Mouse (Mus musculus): ENCODE results near the gene Gcnt1. TPM values are rescaled to one million over a fixed set of nuclear protein-coding genes. Genes with fewer than 3 reads are reported as not detected.

Gene Gcnt1
- polyA plus RNA-seq (2015; fragmentation: Nextera tagmentation; extraction: Ambion mirVana): 3.7 and 4.0 TPM in 2 replicates

- Histone ChIP-seq H3K27me3 (ENCODE audit: control insufficient read depth, insufficient read depth, low read depth, low read length) (no peaks in the 10 kb centered on the region), H3K4me1 (replicated peaks; ENCODE audit: control insufficient read depth, insufficient read depth, low read length) (no peaks in the 10 kb centered on the region), H3K9me3 (ENCODE audit: control insufficient read depth, low read length) (no peaks in the 10 kb centered on the region), H3K9ac (ENCODE audit: low read length) (no peak within 1 kb of the TSS), H3K4me3 (ENCODE audit: low read length) (no peak within 1 kb of the TSS), H3K27ac (ENCODE audit: low read length) (no peak within 1 kb of the TSS), H3K36me3 (ENCODE audit: control insufficient read depth, insufficient read depth, low read length) (no peaks in the 10 kb centered on the region), H3K4me2 (ENCODE audit: low read depth, low read length) (no peak within 1 kb of the TSS)
- ATAC-seq (ENCODE audit: low read depth): no peak
- 80% methylated on average over 3 of the region's 3 CpGs for WGBS
These were observed at the start of gene Gcnt1 for GRCm38 (mm10) chr19:17372701-17373100. Gene Gcnt1 (minus strand): TSS chr19:17372844.

GRCm38 (mm10) chr19:17417855-17418254 is 45.2 kb upstream of the Gcnt1 start:
- Histone ChIP-seq H3K9me3 (ENCODE audit: control insufficient read depth, low read length) (no peaks in the 10 kb centered on the region), H3K36me3 (ENCODE audit: control insufficient read depth, insufficient read depth, low read length) (no peaks in the 10 kb centered on the region), H3K27ac (ENCODE audit: low read length) (no peak overlapping the region), H3K27me3 (ENCODE audit: control insufficient read depth, insufficient read depth, low read depth, low read length) (no peaks in the 10 kb centered on the region), H3K4me3 (ENCODE audit: low read length) (no peak overlapping the region), H3K4me2 (ENCODE audit: low read depth, low read length) (no peak overlapping the region), H3K9ac (ENCODE audit: low read length) (no peak overlapping the region), H3K4me1 (replicated peaks; ENCODE audit: control insufficient read depth, insufficient read depth, low read length) (no peaks in the 10 kb centered on the region)
- ATAC-seq (ENCODE audit: low read depth): no peak
- 42% methylated on average over 1 of the region's 1 CpGs for WGBS

GRCm38 (mm10) chr19:17412915-17413459 is 40.3 kb upstream of the Gcnt1 start:
- Histone ChIP-seq H3K27ac (ENCODE audit: low read length) (no peak overlapping the region), H3K4me1 (replicated peaks; ENCODE audit: control insufficient read depth, insufficient read depth, low read length) (no peaks in the 10 kb centered on the region), H3K9ac (ENCODE audit: low read length) (no peak overlapping the region), H3K4me2 (ENCODE audit: low read depth, low read length) (no peak overlapping the region), H3K4me3 (ENCODE audit: low read length) (no peak overlapping the region), H3K36me3 (ENCODE audit: control insufficient read depth, insufficient read depth, low read length) (no peaks in the 10 kb centered on the region), H3K27me3 (ENCODE audit: control insufficient read depth, insufficient read depth, low read depth, low read length) (no peaks in the 10 kb centered on the region), H3K9me3 (ENCODE audit: control insufficient read depth, low read length) (no peaks in the 10 kb centered on the region)
- WGBS: 31% methylated on average over 4 of the region's 4 CpGs
- ATAC-seq (ENCODE audit: low read depth): no peak

GRCm38 (mm10) chr19:17410465-17411065 is 37.9 kb upstream of the Gcnt1 start:
- Histone ChIP-seq H3K36me3 (ENCODE audit: control insufficient read depth, insufficient read depth, low read length) (no peaks in the 10 kb centered on the region), H3K9me3 (ENCODE audit: control insufficient read depth, low read length) (no peaks in the 10 kb centered on the region), H3K27me3 (ENCODE audit: control insufficient read depth, insufficient read depth, low read depth, low read length) (no peaks in the 10 kb centered on the region), H3K9ac (ENCODE audit: low read length) (no peak overlapping the region), H3K4me2 (ENCODE audit: low read depth, low read length) (no peak overlapping the region), H3K4me3 (ENCODE audit: low read length) (no peak overlapping the region), H3K4me1 (replicated peaks; ENCODE audit: control insufficient read depth, insufficient read depth, low read length) (no peaks in the 10 kb centered on the region), H3K27ac (ENCODE audit: low read length) (no peak overlapping the region)
- ATAC-seq (ENCODE audit: low read depth): no peak
- WGBS: 65% methylated on average over 5 of the region's 5 CpGs

- Histone ChIP-seq H3K4me1 (replicated peaks; ENCODE audit: control insufficient read depth, insufficient read depth, low read length) (no peaks in the 10 kb centered on the region), H3K9ac (ENCODE audit: low read length) (no peak overlapping the region), H3K27me3 (ENCODE audit: control insufficient read depth, insufficient read depth, low read depth, low read length) (no peaks in the 10 kb centered on the region), H3K4me3 (ENCODE audit: low read length) (no peak overlapping the region), H3K4me2 (ENCODE audit: low read depth, low read length) (no peak overlapping the region), H3K9me3 (ENCODE audit: control insufficient read depth, low read length) (no peaks in the 10 kb centered on the region), H3K36me3 (ENCODE audit: control insufficient read depth, insufficient read depth, low read length) (no peaks in the 10 kb centered on the region), H3K27ac (ENCODE audit: low read length) (no peak overlapping the region)
- WGBS: 53% methylated on average over 3 of the region's 3 CpGs
- no peak for ATAC-seq (ENCODE audit: low read depth)
These were observed 36.7 kb upstream of the Gcnt1 start for GRCm38 (mm10) chr19:17409351-17409750.

- no peaks in the 10 kb centered on the region for H3K9me3 ChIP-seq (ENCODE audit: control insufficient read depth, low read length)
- no peak overlapping the region for H3K27ac ChIP-seq (ENCODE audit: low read length)
- no peaks in the 10 kb centered on the region for H3K4me1 ChIP-seq (replicated peaks; ENCODE audit: control insufficient read depth, insufficient read depth, low read length)
- no peak overlapping the region for H3K4me2 ChIP-seq (ENCODE audit: low read depth, low read length)
- no peaks in the 10 kb centered on the region for H3K27me3 ChIP-seq (ENCODE audit: control insufficient read depth, insufficient read depth, low read depth, low read length)
- H3K9ac ChIP-seq (ENCODE audit: low read length): no peak overlapping the region
- no peaks in the 10 kb centered on the region for H3K36me3 ChIP-seq (ENCODE audit: control insufficient read depth, insufficient read depth, low read length)
- no peak for ATAC-seq (ENCODE audit: low read depth)
- H3K4me3 ChIP-seq (ENCODE audit: low read length): no peak overlapping the region
These were observed 35.9 kb upstream of the Gcnt1 start for GRCm38 (mm10) chr19:17408591-17408990.

- H3K4me3 ChIP-seq (ENCODE audit: low read length): no peak overlapping the region
- 84% methylated on average over 5 of the region's 5 CpGs for WGBS
- no peaks in the 10 kb centered on the region for H3K4me1 ChIP-seq (replicated peaks; ENCODE audit: control insufficient read depth, insufficient read depth, low read length)
- H3K9me3 ChIP-seq (ENCODE audit: control insufficient read depth, low read length): no peaks in the 10 kb centered on the region
- no peak overlapping the region for H3K9ac ChIP-seq (ENCODE audit: low read length)
- no peak overlapping the region for H3K4me2 ChIP-seq (ENCODE audit: low read depth, low read length)
- no peaks in the 10 kb centered on the region for H3K27me3 ChIP-seq (ENCODE audit: control insufficient read depth, insufficient read depth, low read depth, low read length)
- no peaks in the 10 kb centered on the region for H3K36me3 ChIP-seq (ENCODE audit: control insufficient read depth, insufficient read depth, low read length)
- no peak for ATAC-seq (ENCODE audit: low read depth)
- no peak overlapping the region for H3K27ac ChIP-seq (ENCODE audit: low read length)
These were observed 34.2 kb upstream of the Gcnt1 start for GRCm38 (mm10) chr19:17406823-17407222.

GRCm38 (mm10) chr19:17403175-17403574 is 30.5 kb upstream of the Gcnt1 start:
- WGBS: 84% methylated on average over 4 of the region's 4 CpGs
- Histone ChIP-seq H3K4me2 (ENCODE audit: low read depth, low read length) (no peak overlapping the region), H3K4me1 (replicated peaks; ENCODE audit: control insufficient read depth, insufficient read depth, low read length) (no peaks in the 10 kb centered on the region), H3K27me3 (ENCODE audit: control insufficient read depth, insufficient read depth, low read depth, low read length) (no peaks in the 10 kb centered on the region), H3K36me3 (ENCODE audit: control insufficient read depth, insufficient read depth, low read length) (peaks cover 11% of the 10 kb centered on the region), H3K27ac (ENCODE audit: low read length) (no peak overlapping the region), H3K4me3 (ENCODE audit: low read length) (no peak overlapping the region), H3K9me3 (ENCODE audit: control insufficient read depth, low read length) (no peaks in the 10 kb centered on the region), H3K9ac (ENCODE audit: low read length) (no peak overlapping the region)
- no peak for ATAC-seq (ENCODE audit: low read depth)

- H3K9ac ChIP-seq (ENCODE audit: low read length): no peak overlapping the region
- no peak overlapping the region for H3K4me2 ChIP-seq (ENCODE audit: low read depth, low read length)
- no peak for ATAC-seq (ENCODE audit: low read depth)
- H3K9me3 ChIP-seq (ENCODE audit: control insufficient read depth, low read length): no peaks in the 10 kb centered on the region
- H3K4me1 ChIP-seq (replicated peaks; ENCODE audit: control insufficient read depth, insufficient read depth, low read length): peaks cover 3% of the 10 kb centered on the region; the same call in 1 of the 2 replicates
- no peak overlapping the region for H3K27ac ChIP-seq (ENCODE audit: low read length)
- H3K27me3 ChIP-seq (ENCODE audit: control insufficient read depth, insufficient read depth, low read depth, low read length): no peaks in the 10 kb centered on the region
- peaks cover 14% of the 10 kb centered on the region for H3K36me3 ChIP-seq (ENCODE audit: control insufficient read depth, insufficient read depth, low read length)
- WGBS: 70% methylated on average over 4 of the region's 4 CpGs
- no peak overlapping the region for H3K4me3 ChIP-seq (ENCODE audit: low read length)
These were observed 27.9 kb upstream of the Gcnt1 start for GRCm38 (mm10) chr19:17400571-17400970.
